19 mouse cellular contexts compared by ENCODE assay signal in genomic region chr10:3398051-3398450, GRCm38 (mm10). TPM values are rescaled to one million over a fixed set of nuclear protein-coding genes. Genes with fewer than 3 reads are reported as not detected.
DNase-seq lines count a peak whose midpoint lies in the region; ATAC-seq and TF ChIP-seq lines count a peak whose summit lies in the region.
"Had no signal": no experiment of that assay in that cellular context is flagged by ENCODE, and none has a peak within 500 bp of the region (broad histone marks: within the 10 kb centered on the region; RNA-seq: fewer than 3 reads in every experiment).

No protein-coding gene starts in this region.

- peaks cover 68% of the 10 kb centered on the region for H3K4me1 ChIP-seq in heart, embryonic 15.5 days (replicated peaks)
- peaks cover 31% of the 10 kb centered on the region for H3K4me1 ChIP-seq in hindbrain, postnatal 0 days (ENCODE audit: insufficient read depth, low read length)
- H3K4me1 ChIP-seq: embryonic facial prominence, embryonic 12.5 days; intestine, embryonic 15.5 days; limb, embryonic 10.5 days; liver, embryonic 13.5 days; megakaryocyte, embryonic 14.5 days had no signal

- no peaks in the 10 kb centered on the region for H3K9me3 ChIP-seq in heart, embryonic 15.5 days (replicated peaks)
- no peaks in the 10 kb centered on the region for H3K9me3 ChIP-seq in hindbrain, postnatal 0 days (ENCODE audit: low read length)
- H3K9me3 ChIP-seq: embryonic facial prominence, embryonic 12.5 days; intestine, embryonic 15.5 days; limb, embryonic 10.5 days; liver, embryonic 13.5 days had no signal

- no peak for TF ChIP-seq POLR2A in brain, embryonic 14.5 days (IDR thresholded peaks at IDR 0.05; ENCODE audit: borderline replicate concordance, extremely low read depth, insufficient read depth, insufficient read length, poor library complexity, severe bottlenecking)

- H3K27ac ChIP-seq in heart, embryonic 15.5 days = peak overlapping the region; percentile 56
- H3K27ac ChIP-seq in hindbrain, postnatal 0 days = peak overlapping the region; percentile 37
- H3K27ac ChIP-seq: embryonic facial prominence, embryonic 12.5 days; intestine, embryonic 15.5 days; limb, embryonic 10.5 days; liver, embryonic 13.5 days had no signal

- no peak for TF ChIP-seq CTCF in brain, embryonic 14.5 days (IDR thresholded peaks at IDR 0.05; ENCODE audit: borderline replicate concordance, extremely low read depth, insufficient read depth, insufficient read length)
- no peak for TF ChIP-seq CTCF in hindbrain, postnatal 0 days (IDR thresholded peaks at IDR 0.05; ENCODE audit: low read depth)

- WGBS in heart, embryonic 15.5 days = 84% methylated on average over 5 of the region's 5 CpGs
- WGBS in hindbrain, postnatal 0 days = 73% methylated on average over 5 of the region's 5 CpGs

- no peaks in the 10 kb centered on the region for H3K36me3 ChIP-seq in heart, embryonic 15.5 days
- no peaks in the 10 kb centered on the region for H3K36me3 ChIP-seq in hindbrain, postnatal 0 days (ENCODE audit: insufficient read depth, low read length)
- H3K36me3 ChIP-seq: embryonic facial prominence, embryonic 12.5 days; intestine, embryonic 15.5 days; limb, embryonic 10.5 days; liver, embryonic 13.5 days had no signal

- no peak for DNase-seq in heart, adult 18-20 months
- peak; percentile 23 to 40 for DNase-seq in left cerebral cortex, adult 9 months (ENCODE audit: low spot score in 2 of 2)
- no peak for DNase-seq in left cerebral cortex, adult 18-20 months (ENCODE audit: low spot score in 2 of 2)
- peak; percentile 20 for DNase-seq in brain, embryonic 14.5 days (ENCODE audit: low read depth)
- peak; percentile 29 for DNase-seq in hindbrain, postnatal 0 days (ENCODE audit: low spot score)
- DNase-seq in urinary bladder, postnatal 14 days (ENCODE audit: low spot score) = no peak
- DNase-seq: adrenal gland, adult 8-10 months; cerebellum, adult 2 months; liver, embryonic 13.5 days; lung, postnatal 10 days; thymus, adult 2 months had no signal

- no peak for ATAC-seq in heart, embryonic 15.5 days (replicated peaks; ENCODE audit: insufficient number of reproducible peaks, insufficient read depth, low FRiP score, low read depth)
- ATAC-seq in hindbrain, postnatal 0 days = no peak
- ATAC-seq: CD4-positive, CD25-positive, alpha-beta regulatory T cell, adult 4 months; intestine, embryonic 15.5 days had no signal

- H3K27me3 ChIP-seq in heart, embryonic 15.5 days = no peaks in the 10 kb centered on the region
- no peaks in the 10 kb centered on the region for H3K27me3 ChIP-seq in hindbrain, postnatal 0 days (ENCODE audit: insufficient read depth, low read length)
- H3K27me3 ChIP-seq: embryonic facial prominence, embryonic 12.5 days; intestine, embryonic 15.5 days; liver, embryonic 13.5 days; megakaryocyte, embryonic 14.5 days had no signal

- H3K4me3 ChIP-seq in heart, embryonic 15.5 days = no peak overlapping the region
- H3K4me3 ChIP-seq in hindbrain, postnatal 0 days (ENCODE audit: low read length) = no peak overlapping the region
- H3K4me3 ChIP-seq: embryonic facial prominence, embryonic 12.5 days; intestine, embryonic 15.5 days; limb, embryonic 10.5 days; liver, embryonic 13.5 days; megakaryocyte, embryonic 14.5 days had no signal

- H3K4me2 ChIP-seq in heart, embryonic 15.5 days = peak overlapping the region; percentile 1; the same call in 1 of the 2 replicates
- H3K4me2 ChIP-seq in hindbrain, postnatal 0 days (ENCODE audit: low read depth, low read length) = no peak overlapping the region
- H3K4me2 ChIP-seq: embryonic facial prominence, embryonic 12.5 days; intestine, embryonic 15.5 days; liver, embryonic 13.5 days had no signal

- no peak overlapping the region for H3K9ac ChIP-seq in heart, embryonic 15.5 days
- no peak overlapping the region for H3K9ac ChIP-seq in hindbrain, postnatal 0 days (replicated peaks; ENCODE audit: low read length)
- H3K9ac ChIP-seq: embryonic facial prominence, embryonic 12.5 days; intestine, embryonic 15.5 days; liver, embryonic 13.5 days had no signal

RNA-seq across cellular contexts. Expression of gene Ppp1r14c, which starts 32.2 kb away (rescaled TPM):
- 242 and 287 TPM in 2 replicates for polyA plus RNA-seq in heart, embryonic 15.5 days (2015; fragmentation: Nextera tagmentation; extraction: Ambion mirVana)
- total RNA-seq in heart, adult 18-20 months (2021) = 100 to 1,000 TPM; 139 to 191 TPM
- total RNA-seq in left cerebral cortex, adult 18-20 months (2021) = 10 to 100 TPM; 11.2 to 12.2 TPM
- 19.0 and 25.5 TPM in 2 replicates for polyA plus RNA-seq in brain, embryonic 14.5 days (2012; rRNA removed)
- total RNA-seq in hindbrain, postnatal 0 days (2014; rRNA removed) = 73.1 and 83.1 TPM in 2 replicates
- 93.7 and 101 TPM in 2 replicates for polyA plus RNA-seq in hindbrain, postnatal 0 days (2015; fragmentation: Nextera tagmentation; extraction: Ambion mirVana)
- total RNA-seq: common myeloid progenitor, adult 5-6 weeks; MEL had no signal

Comparison
In these comparisons a context has a peak if more than half of its experiments do, and no peak if none do; other contexts are left out.
1. DNase-seq: peak in left cerebral cortex, adult 9 months (2 of 2), brain, embryonic 14.5 days (single experiment) and hindbrain, postnatal 0 days (single experiment); none in heart, adult 18-20 months (0 of 2), left cerebral cortex, adult 18-20 months (0 of 2) and urinary bladder, postnatal 14 days (single experiment).